Mouse (Mus musculus) T-helper 17 cell (primary cell): ENCODE data around the gene Ddb2.

ENCODE experiments used
- in situ Hi-C, 2 experiments: fragments of 300-600 bp; cut with MboI, MseI; formaldehyde crosslinking; loops; 1 replicate in 1 of 2; 2 replicates in 1 of 2; pipeline ENCODE4 v1.15.1; 2025; ENCODE audit warnings: high pct_unique_total_duplicates in 2 of 2

Gene Ddb2

DNA sequence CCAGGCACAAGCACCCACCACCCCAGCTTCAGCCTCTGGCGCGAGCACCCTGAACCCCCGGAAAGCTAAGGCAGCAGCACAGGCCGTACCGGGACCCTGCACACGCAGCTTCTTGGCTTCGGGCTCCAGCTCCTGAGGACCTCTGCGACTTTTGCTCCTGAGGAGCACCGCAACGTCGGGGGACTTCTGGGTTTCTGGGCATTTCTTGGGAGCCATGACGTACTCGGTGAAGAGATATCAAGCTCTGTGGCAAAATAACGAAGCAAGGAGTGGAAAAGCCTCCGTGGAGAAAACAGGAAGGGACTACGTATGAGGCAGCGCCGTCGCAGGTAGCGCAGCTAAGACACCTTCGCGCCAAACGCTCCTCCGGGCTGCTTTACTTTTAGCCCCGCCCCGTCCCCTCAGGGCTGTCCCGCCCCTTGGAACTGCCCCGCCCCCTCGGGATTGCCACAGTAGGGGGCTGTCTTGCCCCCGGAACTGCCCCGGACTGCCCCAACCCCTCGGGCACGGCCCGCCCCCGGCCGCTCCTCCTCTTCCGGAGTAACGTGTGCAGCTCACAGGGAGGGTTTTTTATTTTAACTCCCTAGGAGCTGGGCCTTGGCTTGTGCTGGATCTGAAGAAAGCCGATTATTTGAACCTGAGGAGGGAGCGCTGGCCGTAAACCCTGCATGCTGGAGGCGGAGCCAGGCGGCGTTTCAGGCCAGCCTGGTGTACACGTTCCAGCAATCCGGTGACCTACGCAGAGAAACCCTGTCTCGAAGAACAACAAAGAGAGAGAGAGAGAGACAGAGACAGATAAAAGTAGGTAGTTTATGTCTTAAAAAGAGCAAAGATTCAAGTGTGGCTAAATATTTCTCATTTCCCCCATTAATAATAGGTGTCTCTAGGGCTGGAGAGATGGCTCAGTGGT lies at the start of gene Ddb2:
Gene Ddb2, minus strand, starts transcription at position 382 of the 910 bp plus-strand sequence.
- in situ Hi-C loops: no loop called here

DNA sequence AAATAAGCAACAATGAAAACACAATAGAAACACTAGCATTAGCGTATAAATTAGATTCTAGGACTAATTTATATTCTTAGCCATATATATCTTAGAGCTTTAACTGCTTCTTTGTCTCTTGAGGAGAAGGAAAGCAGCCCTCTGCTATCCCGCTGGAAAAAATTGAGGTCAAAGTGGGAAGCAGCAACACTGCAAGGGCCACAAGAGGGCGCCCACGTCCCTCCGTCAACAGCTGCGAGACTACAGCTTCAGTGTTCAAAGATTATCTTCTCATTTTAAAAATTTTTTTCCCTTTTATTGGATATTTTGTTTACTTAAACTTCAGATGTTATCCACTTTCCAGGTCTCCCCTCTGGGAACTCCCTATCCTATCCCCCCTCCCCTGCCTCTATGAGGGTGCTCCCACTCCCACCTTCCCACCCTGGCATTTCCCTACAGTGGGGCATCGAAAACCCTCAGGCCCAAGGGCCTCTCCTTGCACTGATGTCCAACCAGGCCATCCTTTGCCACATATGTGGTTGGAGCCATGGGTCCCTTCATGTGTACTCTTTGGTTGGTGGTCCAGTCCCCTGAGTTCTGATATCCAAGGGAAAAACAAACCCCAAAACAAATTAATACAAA lies 49.2 kb upstream of the Ddb2 start:
- in situ Hi-C loops: loop anchor here in 1 of 2 experiments (25.0 kb wide), 1 partner anchor 351 kb away; the partner anchor contains the start of genes Arhgap1, F2 and Zfp408

DNA sequence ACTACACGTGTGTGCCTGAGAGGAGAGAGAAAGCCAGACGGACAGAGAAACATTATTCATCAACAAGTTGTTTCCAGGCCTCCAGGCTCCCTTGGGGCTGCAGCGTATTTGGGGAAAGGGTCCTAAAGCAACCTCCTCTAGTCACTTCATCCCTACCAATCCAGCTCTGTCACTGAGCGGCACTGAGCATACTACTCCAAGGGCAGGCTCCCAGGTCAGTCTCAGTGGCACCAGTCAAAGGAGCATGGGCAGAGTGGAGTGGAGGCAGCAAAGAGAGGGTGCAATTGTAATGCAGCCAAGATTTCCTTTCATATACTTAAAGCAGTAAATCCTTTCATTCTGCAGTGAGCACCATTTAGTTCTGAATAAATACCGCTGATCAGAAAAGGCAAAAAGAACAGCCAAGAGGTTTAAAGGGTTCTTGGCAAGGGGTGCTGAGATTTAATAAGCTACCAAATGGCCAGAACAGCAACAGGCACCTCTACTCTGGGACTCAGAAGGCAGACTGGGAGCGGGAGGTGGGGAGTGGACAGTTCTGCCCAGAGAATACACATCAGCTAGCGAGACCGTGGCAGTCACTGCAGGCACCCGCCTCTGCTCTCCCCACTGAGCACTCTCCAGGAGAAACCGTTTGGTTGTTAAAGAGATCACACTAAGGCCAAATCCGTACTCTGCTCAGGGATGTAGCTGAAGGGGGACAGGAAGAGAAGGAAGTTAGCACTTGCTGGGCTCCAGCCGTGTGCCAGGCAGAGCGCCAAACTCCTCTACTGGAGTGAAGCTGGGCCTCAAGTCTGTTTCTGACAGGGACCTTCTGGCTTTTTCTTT lies 47.8 kb upstream of the Ddb2 start:
- in situ Hi-C loops: loop anchor here in 1 of 2 experiments (5.0 to 25.0 kb wide), 2 partner anchors 198 to 353 kb away; partner anchors contain the start of genes Arhgap1, F2 and Zfp408

DNA sequence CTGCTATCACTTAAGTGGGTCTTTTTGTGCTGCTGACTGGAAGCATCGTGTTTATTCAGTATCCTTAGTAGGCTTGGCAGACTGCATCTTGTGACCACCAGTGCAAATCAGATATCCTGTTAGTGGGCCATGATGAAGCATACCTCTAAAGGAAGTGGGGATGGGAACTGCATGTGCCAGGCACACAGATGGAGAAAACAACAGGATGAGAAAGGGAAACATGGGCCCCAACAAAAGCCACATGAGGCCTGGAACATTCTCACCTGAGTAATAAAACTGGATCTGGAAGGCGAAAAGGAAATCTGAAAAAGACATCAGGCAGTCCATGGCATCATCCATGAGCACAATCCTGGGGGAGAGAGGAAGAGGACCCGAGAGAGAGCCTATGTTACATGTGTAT lies 47.2 kb upstream of the Ddb2 start:
- in situ Hi-C loops: loop anchor here in 1 of 2 experiments (5.0 to 25.0 kb wide), 2 partner anchors 198 to 353 kb away; partner anchors contain the start of genes Arhgap1, F2 and Zfp408

DNA sequence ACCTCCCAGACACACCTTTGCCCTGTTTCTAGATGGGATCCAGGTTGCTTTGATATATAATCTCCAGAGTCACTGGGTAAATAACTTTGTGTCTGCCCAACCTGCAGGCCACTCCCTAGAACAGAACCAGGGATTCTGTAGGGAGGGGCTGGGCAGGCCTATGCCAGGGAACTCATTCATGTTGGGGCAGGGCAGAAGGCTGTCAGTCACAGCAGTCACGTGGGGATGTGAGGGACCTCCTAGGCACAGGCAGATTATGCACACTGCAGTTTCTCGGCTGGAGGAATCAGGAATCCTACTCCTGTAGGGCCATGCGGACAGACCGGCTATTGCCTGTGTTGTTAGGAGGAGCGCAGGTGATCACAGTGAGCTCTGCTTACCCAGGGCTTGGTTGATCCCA lies 44.6 kb upstream of the Ddb2 start:
- in situ Hi-C loops: loop anchor here in 1 of 2 experiments (5.0 to 25.0 kb wide), 2 partner anchors 201 to 356 kb away; partner anchors contain the start of genes Arhgap1, F2 and Zfp408

DNA sequence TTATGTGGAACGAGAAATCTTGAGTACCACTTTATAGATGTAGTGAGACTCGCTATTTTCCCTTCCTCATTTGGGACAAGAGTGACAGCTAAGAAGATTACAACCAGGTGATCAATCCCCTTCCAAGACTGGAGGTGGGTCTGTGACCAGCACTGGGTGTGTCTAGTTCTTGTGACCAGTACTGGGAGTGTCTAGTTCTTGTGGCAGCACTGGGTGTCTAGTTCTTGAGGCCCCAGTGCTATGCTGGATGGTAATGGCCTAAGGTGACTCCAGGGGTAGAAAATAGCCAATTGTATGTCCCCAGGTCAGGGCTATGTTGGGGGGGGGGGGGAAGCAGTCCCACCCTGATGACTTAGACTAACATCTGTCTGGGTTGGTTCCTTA lies 42.6 kb upstream of the Ddb2 start:
- in situ Hi-C loops: loop anchor here in 1 of 2 experiments (25.0 kb wide), 1 partner anchor 358 kb away; the partner anchor contains the start of genes Arhgap1, F2 and Zfp408

DNA sequence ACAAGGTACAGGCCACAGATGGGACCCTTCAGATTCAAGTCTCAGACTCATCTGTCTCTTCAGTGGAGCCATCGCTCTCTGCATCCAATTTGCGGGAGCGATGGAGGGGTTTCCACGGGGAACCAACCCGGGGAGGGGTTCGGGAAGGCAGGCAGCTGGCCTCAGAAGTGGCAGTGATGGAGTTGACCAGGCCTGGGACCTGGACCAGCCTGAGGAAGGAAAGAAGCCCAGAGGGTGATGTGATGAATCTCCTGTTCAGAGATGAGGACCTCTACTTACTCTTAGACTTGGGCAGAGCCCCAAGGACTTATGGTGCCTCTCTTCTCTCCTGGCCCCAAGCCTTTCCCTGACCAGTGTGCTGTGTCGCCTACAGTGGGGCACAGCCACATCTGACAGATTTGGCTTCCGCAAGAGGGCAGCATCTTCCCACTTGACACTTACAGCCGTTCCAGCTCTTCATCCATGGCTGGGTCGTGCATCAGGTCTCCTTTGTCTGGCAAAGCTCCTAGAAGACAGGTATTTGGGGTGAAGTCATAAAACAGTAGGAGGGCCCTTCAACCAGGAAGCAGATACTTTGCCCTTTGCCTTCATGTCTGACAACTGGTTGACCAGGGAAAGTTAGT lies 42.1 kb upstream of the Ddb2 start:
- in situ Hi-C loops: loop anchor here in 1 of 2 experiments (25.0 kb wide), 1 partner anchor 358 kb away; the partner anchor contains the start of genes Arhgap1, F2 and Zfp408

DNA sequence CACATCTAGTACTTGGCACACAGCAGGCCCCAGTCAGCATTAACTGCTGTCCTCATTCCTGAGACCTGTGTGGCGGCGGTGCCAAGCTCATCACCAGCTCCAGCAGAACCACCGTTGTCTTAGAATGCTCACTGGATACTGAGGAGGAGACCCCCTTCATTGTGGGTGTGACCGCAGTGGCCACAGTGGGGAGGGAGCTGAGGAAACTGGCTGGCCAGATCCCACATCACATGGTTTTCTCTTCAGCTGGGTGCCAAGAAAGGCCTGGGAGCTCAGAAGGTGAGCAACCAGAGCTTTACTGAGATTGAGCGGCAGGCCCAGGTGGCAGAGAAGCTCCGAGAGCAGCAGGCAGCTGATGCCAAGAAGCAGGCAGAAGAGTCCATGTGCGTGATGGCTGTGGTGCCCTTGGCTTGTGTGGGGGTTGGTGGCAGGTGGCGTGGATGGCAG lies 32.9 kb upstream of the Ddb2 start:
- in situ Hi-C loops: no loop called here

DNA sequence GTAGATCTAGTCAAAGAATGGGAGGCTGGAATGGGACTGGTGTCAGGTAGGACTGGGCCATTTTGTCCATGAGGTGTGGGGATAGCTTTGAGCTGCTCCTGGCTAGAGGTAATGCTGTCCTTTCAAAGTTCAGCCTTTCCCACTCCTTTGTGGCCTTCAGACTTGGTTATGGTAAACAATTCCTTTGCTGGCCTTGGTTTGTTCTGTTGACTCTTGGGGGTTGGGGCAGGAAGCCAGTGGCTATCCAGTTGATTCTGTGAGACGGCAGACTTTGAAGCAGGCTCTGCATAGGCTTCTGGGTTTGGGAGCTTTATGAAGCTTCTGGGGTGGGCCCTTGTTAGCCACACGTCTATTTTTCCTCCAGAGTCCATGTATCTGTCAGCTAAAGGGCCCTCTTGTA lies 31.9 kb upstream of the Ddb2 start:
- in situ Hi-C loops: no loop called here

DNA sequence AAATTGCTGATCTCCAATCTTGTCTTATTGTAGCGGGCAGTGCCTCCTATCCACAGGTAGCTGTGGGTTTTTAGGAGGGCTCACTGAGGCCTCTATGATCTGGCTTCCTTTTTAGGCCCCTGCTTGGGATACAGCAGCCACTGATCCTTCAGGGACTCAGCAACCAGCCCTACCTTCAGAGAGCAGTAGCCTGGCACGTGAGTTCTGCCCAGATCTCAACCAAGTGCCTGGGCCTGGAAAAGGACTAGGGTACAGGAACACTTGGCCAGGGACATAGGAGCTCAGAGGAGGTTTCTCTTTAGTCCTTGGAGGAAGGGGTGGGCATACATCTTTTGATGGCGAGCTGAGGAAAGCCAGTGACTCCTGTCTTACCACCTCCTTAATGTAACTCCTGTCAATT lies 31.3 kb upstream of the Ddb2 start:
- in situ Hi-C loops: no loop called here

DNA sequence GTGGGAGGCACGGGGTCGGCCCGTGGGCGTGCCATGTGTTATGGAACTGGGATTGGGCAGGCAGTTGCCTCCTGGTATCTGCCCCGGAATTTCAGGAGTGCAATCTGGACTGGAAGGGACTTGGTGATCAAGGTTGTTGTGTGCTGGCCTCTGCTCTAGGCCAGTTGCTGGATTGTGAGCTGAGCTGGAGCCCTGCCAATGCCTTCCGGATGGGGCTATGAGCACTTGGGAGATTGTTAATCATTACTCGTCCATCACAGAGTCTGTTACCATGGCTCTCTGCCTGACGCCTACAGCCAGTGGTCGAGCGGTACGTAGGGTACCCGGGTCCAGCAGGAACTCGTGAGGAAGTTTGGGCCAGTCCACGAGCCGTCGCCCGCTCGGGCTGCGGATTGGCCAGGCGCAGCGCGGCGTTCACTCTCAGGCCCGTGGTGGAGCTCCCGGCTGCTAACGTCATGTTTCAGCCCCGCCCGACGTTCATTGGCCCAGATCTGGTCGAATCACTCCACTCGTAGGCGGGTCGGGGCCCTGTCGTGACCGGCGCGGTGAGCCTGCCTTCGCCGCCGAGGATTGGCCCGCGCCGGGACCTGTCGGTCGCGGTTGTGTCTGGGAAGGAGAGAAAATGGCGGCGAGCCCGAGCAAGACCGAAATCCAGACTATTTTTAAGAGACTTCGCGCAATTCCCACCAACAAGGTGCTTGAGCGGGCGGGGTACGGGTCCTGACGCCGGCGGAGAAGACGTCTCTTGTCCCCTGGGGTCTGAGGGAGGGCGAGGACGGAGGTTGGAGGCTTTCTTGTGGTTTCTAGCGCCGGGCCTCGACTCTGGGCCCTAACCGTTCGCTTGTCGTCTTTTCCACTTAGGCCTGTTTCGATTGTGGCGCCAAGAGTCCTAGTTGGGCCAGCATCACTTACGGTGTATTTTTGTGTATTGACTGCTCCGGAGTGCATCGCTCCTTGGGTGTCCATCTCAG lies 28.2 kb upstream of the Ddb2 start, which contains the start of gene Arfgap2:
Gene Arfgap2, plus strand, starts transcription at position 264 of the 971 bp plus-strand sequence.
- in situ Hi-C loops: no loop called here

DNA sequence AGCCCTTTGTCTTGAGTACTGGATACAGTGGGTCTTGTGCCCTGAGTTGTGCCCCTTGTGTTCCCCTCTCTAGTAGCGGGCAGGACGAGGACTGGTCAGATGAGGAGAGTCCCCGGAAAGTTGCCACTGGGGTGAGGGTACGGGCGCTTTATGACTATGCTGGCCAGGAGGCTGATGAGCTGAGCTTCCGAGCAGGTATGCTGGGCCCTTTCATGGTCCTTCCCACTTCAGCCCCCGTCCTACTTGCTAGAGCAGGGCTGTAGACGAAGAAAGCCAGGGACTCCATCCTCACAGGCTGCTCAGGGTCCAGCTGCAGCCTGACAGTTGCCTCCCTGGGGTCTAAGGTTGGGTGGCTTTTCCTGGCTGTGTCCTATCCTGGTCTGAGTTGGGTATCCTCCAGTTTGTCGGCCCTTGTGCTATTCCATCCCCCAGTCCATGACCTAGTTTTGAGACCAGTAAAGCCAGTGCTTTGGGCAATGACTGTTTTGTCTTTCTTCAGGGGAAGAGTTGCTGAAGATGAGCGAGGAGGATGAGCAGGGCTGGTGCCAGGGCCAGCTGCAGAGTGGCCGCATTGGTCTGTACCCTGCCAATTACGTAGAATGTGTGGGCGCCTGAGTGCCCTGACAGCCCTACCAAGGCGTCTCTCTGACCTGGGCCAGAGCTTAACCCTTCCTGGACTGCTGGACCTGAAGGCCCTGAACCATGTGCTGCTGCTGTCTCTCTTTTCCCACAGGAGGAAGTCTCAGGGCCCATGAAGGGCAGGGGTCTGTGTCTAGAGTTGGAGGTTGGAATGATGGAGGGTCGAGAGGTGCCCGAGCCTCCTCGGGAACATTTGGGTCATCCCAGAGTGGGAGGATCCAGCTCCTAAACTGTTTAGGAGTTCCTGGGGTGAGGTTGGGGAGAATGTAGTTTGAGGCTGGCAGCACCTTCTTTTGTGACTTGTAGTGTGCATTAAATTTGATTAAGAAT lies 27.2 kb upstream of the Ddb2 start:
- in situ Hi-C loops: no loop called here

DNA sequence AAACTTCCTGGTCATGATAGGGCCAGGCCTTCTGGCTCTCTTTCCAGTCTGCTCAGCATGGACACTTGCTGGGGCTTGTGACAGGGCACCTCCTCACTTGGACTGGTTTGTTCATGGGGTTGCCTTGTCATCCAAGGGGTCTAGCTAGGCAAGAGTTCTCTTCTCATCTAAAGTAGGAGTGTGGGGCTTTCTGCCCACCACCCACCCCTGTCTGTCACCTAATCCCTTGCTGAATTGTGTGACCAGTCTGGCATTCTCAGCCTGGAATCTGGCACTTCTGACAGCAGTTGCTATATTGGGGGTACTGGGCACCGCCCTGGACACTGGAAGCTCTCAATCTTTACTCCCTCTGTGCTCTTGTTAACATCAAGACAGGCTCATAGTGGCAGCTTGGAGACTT lies 22.7 kb upstream of the Ddb2 start:
- in situ Hi-C loops: loop anchor here in 1 of 2 experiments (10.0 kb wide), 1 partner anchor 1195 kb away; no protein-coding TSS in a partner anchor

DNA sequence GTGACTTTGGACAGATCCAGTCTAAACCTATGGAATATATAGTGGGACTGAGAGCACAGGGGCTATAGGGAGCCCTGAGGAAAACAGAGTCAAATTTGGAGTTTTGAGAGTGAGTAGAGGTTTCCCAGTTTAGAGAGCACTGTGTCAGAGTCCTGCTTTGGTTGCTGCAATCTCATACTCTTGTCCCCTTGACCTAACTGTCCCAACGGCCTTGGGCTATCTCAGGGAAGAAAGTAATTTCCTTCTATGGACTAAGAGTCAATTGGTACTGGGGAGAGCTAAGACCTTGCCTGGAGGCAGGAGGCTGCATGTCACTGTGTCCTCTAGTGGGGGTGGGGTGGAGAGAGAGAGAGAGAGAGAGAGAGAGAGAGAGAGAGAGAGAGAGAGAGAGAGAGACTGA lies 22.0 kb upstream of the Ddb2 start:
- in situ Hi-C loops: loop anchor here in 1 of 2 experiments (10.0 kb wide), 1 partner anchor 1196 kb away; no protein-coding TSS in a partner anchor

DNA sequence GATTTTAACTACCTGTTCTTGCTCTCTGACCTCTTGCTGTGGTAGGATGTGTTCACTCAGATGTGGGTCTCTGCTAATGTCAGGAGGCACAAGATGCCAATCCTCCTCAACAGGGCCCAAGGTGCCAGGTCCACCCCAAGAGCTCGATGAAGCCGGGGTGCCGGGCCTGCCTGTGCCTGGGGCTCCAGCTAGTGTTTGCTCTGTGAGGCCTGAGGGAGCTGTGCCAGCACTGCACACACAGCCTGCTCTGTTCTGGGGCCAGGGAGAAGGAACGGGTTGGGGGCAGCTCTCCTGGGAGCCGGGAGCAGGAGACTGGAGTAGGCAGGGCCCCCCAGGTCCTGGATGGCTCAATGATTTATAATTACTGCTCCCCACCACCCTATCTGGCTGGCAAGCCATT lies 21.3 kb upstream of the Ddb2 start:
- in situ Hi-C loops: loop anchor here in 1 of 2 experiments (10.0 kb wide), 1 partner anchor 1197 kb away; no protein-coding TSS in a partner anchor

DNA sequence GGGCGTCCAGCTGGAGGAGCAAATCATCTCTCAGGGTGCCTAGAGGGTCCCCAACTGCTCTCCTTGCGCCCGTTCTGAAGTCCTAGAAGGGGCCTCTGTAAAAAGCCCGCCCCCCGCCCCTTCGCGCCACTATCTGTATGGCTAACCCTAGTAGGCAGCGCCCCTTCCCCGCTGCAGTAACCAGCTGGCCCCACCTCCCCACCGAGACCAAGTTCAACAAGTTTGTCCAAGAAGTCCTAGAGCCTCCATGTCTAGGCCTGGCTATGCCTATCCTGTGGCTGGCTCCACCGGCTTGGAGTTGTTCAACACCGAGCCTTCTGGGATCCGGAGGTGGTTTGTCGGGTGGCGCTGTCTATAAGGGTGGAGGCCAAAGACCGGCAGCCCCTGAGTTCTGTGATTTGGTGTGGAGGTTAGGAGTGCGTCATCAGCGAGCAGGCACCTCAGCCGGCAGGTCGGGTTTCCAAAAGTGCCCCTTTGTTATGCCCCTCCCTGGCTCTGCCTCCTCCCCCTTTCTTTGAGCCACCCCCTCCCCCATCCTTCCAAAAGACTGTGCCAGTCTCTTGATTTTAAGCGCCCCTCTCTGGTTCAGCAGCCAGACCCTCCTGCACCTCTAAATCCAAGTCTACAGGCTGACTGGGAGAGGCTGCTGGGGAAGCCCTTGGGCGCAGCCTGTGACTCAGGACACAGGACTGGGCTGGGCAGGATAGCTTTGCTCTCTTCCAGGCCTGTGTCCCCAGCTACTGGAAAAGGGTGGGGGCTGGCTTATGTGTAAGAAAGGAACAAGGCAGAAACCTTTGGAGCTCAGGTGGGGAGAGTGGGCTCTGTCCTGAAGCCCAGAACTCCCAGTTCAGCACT lies 20.6 kb upstream of the Ddb2 start:
- in situ Hi-C loops: loop anchor here in 1 of 2 experiments (10.0 kb wide), 1 partner anchor 1197 kb away; no protein-coding TSS in a partner anchor
